Mouse (Mus musculus) stomach, postnatal 0 days (tissue): ENCODE measurements at regions not wholly inside any gene's neighbourhood (a gene's known extent, or its start where the extent isn't known, plus 50 kb on each side); places are given as distances from the start of the nearest gene placed in this dataset.

Source experiments
- CTCF ChIP-seq: IDR thresholded peaks from 2 replicates; pipeline ENCODE4 v1.5.1; 2016; ENCODE audit warnings: antibody characterized with exemption, low read depth, mild to moderate bottlenecking, moderate library complexity
- EP300 ChIP-seq: optimal IDR thresholded peaks from 2 replicates; pipeline ENCODE3; 2016; ENCODE audit warnings: antibody characterized with exemption

- TF ChIP-seq EP300 (no peak), CTCF (no peak)
Observed at GRCm38 (mm10) chr19:27606933-27607332, 177.3 kb upstream of the Pum3 start.
